Mouse (Mus musculus) lung, postnatal 14 days (tissue): ENCODE results near the gene 6430531B16Rik.

Experiments used
- DNase-seq: peaks from one replicate; pipeline ENCODE4 v3.0.0; 2021

6430531B16Rik gene

DNA sequence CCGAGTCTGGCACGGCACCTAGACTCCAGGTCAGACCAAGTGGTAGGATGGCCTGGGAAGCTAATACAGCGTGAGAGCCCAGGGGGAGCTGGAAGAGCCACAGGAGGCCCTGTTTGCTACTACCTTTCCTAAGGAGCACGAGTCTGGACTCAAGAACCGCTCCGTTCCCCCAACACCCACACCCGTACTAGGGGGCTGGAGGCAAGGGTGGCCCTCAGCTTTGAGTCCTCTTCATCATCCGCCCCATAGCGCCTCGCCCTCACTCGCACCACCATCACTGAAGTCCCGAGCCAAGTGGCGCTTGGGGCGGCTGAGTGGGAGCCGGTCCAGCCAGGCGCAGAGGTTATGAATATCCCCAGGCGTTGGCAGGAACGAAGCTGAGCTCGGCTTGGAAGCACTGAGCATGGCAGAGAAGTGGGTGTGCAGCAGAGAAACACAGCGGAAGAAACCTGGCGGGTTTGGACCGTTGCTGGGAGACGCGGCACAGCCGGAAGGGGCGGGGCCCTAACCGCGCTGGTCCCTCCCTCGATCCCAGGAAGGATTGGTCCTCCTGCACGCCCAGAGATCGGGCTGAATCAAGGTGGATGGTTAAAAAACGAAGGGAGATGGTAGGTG is at the start of gene 6430531B16Rik:
TSS of gene 6430531B16Rik (minus strand) at position 478 of the 615 bp plus-strand sequence.
- peak; percentile 75 for DNase-seq

GRCm38 (mm10) chr7:140011336-140011735 is 32.8 kb upstream of the 6430531B16Rik start:
- DNase-seq = no peak

DNA sequence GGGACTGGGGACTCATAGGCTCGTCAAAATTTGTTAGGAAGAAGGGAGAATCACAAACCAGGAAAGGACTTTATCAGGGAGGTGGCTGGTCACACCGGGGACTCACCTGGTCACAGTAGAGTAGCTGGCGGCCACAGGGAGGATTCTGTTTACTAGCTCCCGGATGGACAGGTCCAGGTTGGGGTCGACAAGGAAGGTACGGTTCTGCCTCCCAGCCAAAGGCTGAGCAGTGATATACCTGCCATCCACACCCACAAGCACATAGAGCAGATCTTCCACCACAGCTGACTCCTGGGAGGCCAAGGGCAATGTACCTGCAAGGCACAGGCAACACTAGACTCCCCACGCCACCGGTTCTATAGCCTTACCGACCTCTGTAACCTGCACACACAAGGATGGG is 29.2 kb upstream of the 6430531B16Rik start:
- DNase-seq = no peak

DNA sequence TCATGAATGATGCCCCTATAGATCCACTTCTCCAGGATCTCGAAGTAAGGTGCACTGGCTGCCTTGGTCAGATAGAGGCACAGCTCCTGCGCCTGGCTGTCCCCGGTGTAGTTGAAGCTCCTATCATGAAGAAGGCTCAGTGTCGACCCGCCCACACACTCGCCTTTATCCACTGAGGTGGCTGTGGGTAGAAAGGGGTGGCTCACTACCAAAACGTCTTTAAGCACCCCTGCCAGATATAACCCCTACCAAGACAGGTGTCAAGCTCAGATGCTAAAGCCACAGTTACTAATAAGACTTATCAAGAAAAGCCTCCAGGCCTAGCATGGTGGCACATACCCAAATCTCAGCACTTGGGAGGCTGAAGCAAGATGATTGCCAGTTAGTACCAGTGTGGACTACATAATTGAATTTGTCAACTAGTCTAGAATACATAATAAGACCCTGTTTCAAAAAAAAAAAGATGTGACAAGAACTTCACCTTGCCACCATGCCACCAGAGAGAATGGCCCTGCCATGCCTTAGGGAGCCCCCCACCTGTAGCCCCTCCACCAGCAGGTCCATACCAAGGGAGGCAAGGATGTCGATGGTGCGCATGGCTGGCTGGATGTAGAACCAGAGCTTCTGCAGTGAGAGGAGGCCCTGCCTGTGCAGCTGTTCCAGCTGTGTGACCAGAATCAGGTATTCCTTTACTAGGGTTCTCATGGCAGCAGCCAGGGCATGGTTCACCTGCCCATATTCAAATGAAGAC is 28.5 kb upstream of the 6430531B16Rik start:
- no peak for DNase-seq

DNA sequence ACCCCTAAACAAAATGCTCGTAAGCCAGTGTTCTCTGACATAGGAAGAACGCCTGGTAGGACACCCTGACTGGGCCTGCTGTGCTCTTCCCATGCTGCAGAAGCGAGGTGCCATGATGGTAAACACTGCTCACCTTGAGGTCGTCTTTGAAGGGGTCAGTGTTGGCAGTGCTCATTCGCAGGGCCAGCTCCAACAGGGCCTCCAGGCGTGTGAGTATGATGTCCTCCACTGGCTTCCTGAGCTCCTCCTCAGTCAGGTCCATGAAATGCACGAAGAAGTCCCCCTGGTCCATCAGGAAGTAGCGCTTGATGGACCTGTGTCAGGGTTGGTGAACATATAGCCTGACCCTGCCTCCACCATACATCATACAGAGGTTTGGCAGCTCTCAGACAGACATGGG is 26.1 kb upstream of the 6430531B16Rik start:
- DNase-seq = no peak

GRCm38 (mm10) chr7:140001086-140001740 is 22.7 kb upstream of the 6430531B16Rik start:
- DNase-seq = no peak

- DNase-seq = no peak
Measured at GRCm38 (mm10) chr7:139998691-139999350, 20.3 kb upstream of the 6430531B16Rik start.

GRCm38 (mm10) chr7:139994676-139995075 is 16.1 kb upstream of the 6430531B16Rik start:
- peak; percentile 72 for DNase-seq

- DNase-seq = no peak
Measured at GRCm38 (mm10) chr7:139994202-139994601, 15.6 kb upstream of the 6430531B16Rik start.

GRCm38 (mm10) chr7:139993532-139993931 is 15.0 kb upstream of the 6430531B16Rik start:
- DNase-seq = no peak

DNA sequence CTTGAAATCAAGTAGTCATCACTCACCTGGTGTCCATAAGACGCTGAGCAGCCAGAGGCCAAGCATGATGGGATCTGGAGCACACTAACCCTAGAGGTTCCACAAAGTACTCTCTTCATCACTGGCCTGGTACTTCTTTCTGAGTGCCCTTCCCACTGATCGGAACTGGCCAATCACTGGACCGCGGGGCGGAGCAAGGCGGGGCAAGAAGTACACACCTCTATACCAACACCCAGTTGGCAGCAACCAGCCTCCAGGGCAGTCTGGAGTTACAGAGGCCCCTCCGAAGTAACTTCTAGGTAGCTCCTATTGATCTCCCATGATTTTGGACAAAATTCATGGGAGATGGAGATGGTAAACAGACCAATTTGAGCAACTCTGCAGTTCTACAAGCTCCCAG is 13.9 kb upstream of the 6430531B16Rik start, which contains the start of gene Adam8:
TSS of gene Adam8 (minus strand) at position 157 of the 400 bp plus-strand sequence.
- DNase-seq = peak; percentile 25

DNA sequence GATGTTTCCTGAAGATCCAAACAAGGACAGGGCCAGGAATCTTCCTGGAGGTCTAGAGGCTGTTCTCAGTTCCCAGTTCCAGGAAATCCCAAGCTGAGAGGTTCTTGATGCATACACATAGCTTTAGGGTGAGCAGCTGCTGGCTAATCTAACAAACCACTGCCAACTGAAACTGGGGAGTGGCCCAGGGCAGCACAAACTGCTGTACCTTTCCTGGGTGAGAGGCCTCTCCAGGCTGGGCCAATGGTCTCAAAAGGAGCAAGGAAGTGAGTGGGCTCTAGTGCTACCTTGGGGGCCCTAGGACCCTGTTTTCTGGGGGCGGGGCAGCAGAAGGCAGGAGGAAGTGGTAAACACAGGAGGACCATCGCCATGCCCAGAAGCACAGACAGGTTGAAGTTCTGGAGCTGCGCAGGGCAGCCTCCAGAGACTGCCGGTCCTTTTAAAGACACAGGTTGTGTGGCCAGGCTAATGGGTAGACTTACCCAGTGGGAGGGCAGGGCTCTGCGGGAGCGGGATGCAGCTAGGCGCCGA is 12.4 kb upstream of the 6430531B16Rik start:
- DNase-seq = no peak

DNA sequence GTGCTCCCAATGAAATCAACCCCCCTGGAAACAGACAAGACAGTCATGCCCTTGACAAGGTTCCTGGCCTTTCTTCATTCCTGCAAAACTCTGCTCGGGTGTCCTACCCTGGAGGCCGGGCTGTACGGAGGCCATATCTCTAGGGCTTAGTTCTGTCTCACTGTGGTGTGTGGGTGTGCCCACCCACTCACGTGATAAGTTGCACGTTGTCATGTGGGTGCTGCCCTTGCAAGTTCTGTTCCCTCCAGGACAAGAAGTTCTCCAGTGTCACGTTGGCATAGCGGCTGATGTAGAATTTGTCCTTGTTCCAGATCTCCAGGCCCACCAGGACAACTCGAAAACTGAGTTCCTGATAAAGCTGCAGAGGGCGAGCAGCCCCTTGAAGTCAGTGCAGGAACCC is 9.7 kb upstream of the 6430531B16Rik start:
- no peak for DNase-seq

- no peak for DNase-seq
Measured at GRCm38 (mm10) chr7:139984505-139984904, 6.0 kb upstream of the 6430531B16Rik start.

DNA sequence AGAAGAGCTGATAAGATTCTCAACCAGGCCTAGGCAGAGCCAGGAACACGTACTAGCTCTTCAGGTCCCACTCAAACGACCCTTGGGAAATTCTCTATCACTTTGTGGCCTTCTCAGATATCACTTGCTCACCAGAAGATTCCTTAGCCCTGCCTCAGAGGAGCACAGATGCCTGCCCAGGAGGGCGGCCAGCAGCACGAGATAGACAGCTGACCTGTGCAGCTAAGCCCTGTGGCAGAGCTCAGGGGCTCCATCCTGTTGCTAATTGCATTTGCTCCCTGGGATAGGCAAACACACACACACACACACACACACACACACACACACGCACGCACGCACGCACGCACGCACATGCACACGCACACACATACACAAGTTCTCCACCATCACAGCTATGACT is 3.5 kb upstream of the 6430531B16Rik start:
- no peak for DNase-seq

DNA sequence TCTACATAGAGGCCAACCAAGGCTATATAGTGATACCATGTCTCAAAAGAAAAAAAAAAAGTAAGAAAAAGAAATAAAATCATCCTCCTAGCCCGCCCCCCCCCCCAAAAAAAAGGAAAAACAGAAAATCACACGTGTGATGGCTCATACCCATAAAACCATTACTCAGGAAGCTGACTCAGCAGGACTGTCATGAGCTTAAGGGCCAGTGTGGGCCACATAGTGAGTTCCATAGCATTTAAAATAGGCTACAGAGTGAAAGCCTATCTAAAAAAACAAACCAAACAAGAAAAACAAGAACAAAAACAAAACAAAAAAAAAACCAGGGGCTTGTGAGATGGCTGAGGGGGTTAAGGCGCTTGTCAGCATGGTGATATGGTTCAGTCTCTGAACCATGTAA is 2.2 kb upstream of the 6430531B16Rik start:
- no peak for DNase-seq

DNA sequence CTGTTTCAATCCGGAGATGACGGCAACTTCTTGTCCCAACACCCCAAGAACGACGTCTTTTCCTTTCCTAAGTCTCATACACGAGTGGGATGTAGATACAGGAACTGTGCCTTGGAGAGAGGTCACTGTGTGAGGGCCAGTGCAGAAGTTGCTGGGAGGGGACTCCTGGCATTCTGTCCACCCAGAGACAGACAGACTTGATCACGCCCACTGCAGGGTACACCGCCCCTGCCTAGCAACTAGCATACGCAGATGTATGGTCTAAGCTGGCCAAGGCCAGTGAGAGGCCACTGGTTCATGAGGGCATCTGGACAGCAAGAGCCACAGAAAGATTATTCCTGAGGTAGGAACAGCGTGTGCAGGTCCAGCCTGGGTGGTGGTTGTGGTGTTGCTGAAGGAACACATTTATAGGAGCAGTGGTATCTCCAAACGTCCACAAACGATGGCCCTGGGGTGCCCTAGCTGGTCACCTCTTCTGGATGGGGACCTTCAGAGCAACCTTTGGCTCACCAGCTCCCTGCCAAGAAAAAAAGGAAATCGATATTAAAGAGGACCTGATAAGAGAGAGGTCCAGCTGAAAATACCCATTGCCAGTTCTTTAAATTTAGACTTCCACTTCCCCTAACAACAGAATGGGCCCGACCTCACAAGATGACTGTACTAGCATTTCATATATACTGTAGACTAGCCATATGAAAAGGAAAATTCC is 610 bp upstream of the 6430531B16Rik start:
- DNase-seq = no peak

GRCm38 (mm10) chr7:139975471-139975870 is 3.1 kb downstream of the 6430531B16Rik start:
- DNase-seq = no peak

DNA sequence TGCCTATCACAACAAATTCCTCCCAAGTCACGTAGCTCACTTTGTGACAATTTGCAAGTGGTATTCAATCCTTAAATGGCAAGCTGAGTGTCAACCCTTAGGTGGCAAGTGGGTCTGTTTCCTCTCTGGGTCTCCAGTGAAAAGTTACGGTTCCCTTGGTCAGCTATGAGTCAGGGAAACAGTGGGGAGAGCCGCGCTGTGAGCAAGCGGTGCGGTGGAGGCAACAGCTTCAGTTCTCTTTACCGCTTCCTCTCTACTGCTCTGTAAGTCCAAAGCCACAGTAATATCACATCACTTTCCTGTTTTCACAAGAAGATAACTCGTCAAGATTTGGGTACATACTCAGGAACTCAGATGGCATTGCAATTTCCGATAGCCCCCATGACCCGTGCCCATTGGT is 4.2 kb downstream of the 6430531B16Rik start:
- DNase-seq = no peak

DNA sequence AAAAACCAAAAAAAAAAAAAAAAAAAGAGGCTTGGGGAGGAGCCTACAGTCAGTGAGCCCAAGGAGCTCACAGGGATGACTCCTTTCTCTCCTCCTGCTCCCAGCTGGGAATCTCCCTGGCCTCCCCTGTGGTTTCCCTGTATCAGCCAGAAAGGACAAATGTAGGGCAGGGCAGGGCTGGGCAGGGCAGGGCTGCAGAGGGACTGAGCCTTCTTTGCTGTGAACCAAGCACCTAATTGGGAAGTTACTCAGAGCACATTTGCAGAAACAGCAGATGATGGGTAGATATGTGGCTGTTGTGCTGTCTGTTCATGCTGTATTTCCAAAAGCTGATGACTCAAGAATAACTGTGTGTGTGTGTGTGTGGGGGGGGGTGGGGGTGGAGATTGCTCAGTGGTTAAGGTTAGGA is 5.6 kb downstream of the 6430531B16Rik start:
- DNase-seq = no peak

DNA sequence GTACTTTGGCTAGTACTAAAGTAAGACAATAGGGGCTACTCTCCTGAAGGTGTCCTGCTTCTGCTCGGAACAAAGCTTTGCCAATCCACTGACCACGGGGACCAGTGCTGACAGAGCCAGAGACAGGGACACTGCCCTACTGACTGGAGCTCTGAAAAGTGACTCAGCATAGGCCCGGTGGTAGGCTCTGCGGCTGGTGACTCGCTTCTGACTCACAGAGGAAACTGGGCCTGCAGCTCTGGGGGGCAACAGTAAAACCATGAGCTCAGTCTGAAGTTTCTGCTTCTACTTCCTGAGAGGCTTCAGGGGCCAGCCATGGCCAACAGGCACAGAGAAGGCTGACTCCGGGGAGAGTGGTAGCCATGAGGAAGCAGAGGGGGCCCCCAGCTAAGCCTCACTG is 7.1 kb downstream of the 6430531B16Rik start:
- DNase-seq = no peak

DNA sequence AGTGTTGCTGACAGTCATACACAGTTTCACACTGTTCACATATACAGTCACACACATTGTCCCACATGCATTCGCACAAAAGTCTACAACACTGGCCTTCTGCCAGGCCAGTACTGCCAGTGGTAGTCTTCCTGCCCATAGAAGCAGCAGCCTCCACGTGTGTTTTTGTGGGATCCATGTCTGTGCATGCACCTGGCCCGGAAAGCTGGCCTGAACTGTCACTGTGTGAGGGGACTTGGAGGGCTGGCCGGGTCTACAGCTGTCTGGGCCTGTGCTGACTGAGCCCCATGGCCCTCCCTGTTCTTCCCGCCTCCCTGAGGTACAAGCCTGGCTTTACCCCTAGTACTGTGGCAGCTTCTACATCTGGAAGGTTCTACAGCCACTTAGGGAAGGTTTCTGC is 7.6 kb downstream of the 6430531B16Rik start:
- no peak for DNase-seq
